Mouse (Mus musculus) left cerebral cortex, adult 11 months (tissue): Measurements from ENCODE around the gene Tubgcp3.
"Not testable (repeated sequence)": the region's sequence is repeated elsewhere in the genome, so short reads cannot be mapped to it uniquely, and the experiment has no call there.

Source experiments
- DNase-seq: peaks from one replicate; pipeline ENCODE4 v3.0.0; 2022; ENCODE audit warnings: low spot score

Gene Tubgcp3

GRCm38 (mm10) chr8:12672056-12672881 is at the start of gene Tubgcp3:
Tubgcp3 (minus strand) TSS chr8:12672248.
- DNase-seq: peak; percentile 81

- DNase-seq: no peak
Measured at GRCm38 (mm10) chr8:12719091-12719490, 47.0 kb upstream of the Tubgcp3 start.

- DNase-seq: no peak
Measured at GRCm38 (mm10) chr8:12715861-12716585, 44.0 kb upstream of the Tubgcp3 start.

- no peak for DNase-seq
Measured at GRCm38 (mm10) chr8:12711623-12712022, 39.6 kb upstream of the Tubgcp3 start.

- no peak for DNase-seq
Measured at GRCm38 (mm10) chr8:12703597-12703996, 31.5 kb upstream of the Tubgcp3 start.

- no peak for DNase-seq
Measured at GRCm38 (mm10) chr8:12702290-12702689, 30.2 kb upstream of the Tubgcp3 start.

- DNase-seq: no peak
Measured at GRCm38 (mm10) chr8:12698660-12699277, 26.7 kb upstream of the Tubgcp3 start.

- no peak for DNase-seq
Measured at GRCm38 (mm10) chr8:12688851-12689250, 16.8 kb upstream of the Tubgcp3 start.

- DNase-seq: peak; percentile 68
Measured at GRCm38 (mm10) chr8:12677529-12677928, 5.5 kb upstream of the Tubgcp3 start.

GRCm38 (mm10) chr8:12671473-12672055 is 484 bp downstream of the Tubgcp3 start:
- no peak for DNase-seq

- DNase-seq: no peak
Measured at GRCm38 (mm10) chr8:12670965-12671364, 1.1 kb downstream of the Tubgcp3 start.

GRCm38 (mm10) chr8:12668832-12669231 is 3.2 kb downstream of the Tubgcp3 start:
- DNase-seq: peak; percentile 47

GRCm38 (mm10) chr8:12666530-12666929 is 5.5 kb downstream of the Tubgcp3 start:
- DNase-seq: not testable (repeated sequence)

- no peak for DNase-seq
Measured at GRCm38 (mm10) chr8:12663105-12663456, 9.0 kb downstream of the Tubgcp3 start.

GRCm38 (mm10) chr8:12662375-12663104 is 9.5 kb downstream of the Tubgcp3 start:
- DNase-seq: no peak

- no peak for DNase-seq
Measured at GRCm38 (mm10) chr8:12657411-12657810, 14.6 kb downstream of the Tubgcp3 start.

GRCm38 (mm10) chr8:12651246-12651645 is 20.8 kb downstream of the Tubgcp3 start:
- DNase-seq: no peak

- DNase-seq: no peak
Measured at GRCm38 (mm10) chr8:12650495-12650894, 21.6 kb downstream of the Tubgcp3 start.

- DNase-seq: no peak
Measured at GRCm38 (mm10) chr8:12648951-12649350, 23.1 kb downstream of the Tubgcp3 start.

- no peak for DNase-seq
Measured at GRCm38 (mm10) chr8:12646536-12646935, 25.5 kb downstream of the Tubgcp3 start.

- no peak for DNase-seq
Measured at GRCm38 (mm10) chr8:12644894-12645293, 27.2 kb downstream of the Tubgcp3 start.

GRCm38 (mm10) chr8:12644341-12644740 is 27.7 kb downstream of the Tubgcp3 start:
- DNase-seq: no peak
